Mouse (Mus musculus): Measurements from ENCODE around the gene Gm28036.
A peak's percentile ranks its signal among the peaks of the same experiment; 100 is the strongest.

Gene Gm28036

GRCm38 (mm10) chr2:156080391-156080790, 46.5 kb downstream of the Gm28036 start:
- no peak for DNase-seq

DNA sequence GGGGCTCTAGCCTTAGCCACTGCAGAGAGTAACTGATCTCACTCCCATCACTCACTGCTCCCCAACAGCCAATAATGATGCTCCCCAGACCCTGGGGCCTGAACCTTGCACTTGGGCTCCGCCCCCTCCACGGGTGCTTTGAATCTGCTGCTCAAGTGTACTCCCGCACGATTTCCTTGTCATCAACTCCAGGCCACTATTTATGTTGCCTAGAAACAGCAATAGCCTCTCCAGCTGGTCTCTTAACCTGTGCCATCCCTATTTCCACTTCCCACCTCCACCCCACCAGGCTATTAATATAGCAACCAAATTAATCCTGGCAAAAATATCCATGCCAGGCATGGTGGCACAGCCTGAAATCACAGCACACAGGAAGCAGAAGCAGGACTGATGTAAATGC, 47.2 kb downstream of the Gm28036 start:
- no peak for DNase-seq

DNA sequence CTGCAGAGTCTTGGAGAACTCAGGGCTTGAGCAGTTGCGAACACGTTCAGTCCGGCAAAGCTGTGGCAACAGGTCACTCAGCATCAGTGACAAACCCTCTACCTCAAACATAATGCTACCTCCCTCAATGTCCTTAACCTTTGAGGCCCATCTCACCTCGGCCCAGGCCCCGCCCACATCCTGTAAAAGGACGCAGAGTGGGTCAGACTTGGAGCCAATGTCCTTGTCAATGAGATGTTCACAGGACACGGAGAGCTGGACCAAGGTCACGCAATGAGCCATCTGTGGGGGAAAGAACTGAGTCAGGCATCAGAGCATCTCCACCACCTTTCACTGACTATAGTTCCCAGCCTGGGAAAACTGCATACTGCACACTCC, 47.7 kb downstream of the Gm28036 start:
- no peak for DNase-seq

DNA sequence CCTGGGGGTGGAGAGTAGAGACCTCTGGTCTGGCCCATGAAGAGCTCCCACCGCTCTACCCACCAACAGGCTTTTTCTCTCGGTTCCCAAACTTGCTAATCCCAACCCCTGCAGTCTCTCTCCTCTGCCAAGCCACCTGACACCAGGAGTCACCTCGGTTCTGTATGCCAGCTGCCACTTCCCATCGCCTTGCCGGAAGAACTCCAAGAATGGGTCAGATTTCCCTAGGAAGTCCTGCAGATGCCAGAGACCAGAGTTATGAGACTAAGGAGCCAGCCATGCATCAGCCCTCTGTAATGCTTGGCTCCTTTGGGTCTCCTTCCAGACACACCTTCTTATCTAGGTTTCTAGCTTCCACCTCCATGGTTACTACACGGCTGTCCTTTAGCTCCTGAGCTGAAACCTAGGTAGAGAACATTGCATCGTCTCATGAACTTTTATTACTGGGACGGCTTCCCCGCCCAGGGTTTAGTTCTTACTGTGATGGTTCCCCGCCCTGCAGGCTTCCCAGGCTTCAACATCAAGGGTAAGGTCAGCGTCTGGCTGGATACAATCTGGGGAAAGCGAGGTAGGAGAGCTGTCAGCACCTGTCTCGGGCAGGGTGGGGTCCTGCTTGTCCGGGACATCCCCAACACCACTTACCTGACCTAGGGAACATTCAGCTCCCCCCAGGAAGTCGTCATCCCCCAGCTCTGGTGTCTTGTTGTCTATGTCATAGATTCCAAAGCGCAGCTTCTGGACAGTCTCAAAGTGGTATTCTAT, 48.3 kb downstream of the Gm28036 start:
- no peak for DNase-seq

- no peak for DNase-seq
Observed at GRCm38 (mm10) chr2:156077461-156077860, 49.4 kb downstream of the Gm28036 start.

GRCm38 (mm10) chr2:156073725-156074124, 53.2 kb downstream of the Gm28036 start:
- no peak for DNase-seq

DNA sequence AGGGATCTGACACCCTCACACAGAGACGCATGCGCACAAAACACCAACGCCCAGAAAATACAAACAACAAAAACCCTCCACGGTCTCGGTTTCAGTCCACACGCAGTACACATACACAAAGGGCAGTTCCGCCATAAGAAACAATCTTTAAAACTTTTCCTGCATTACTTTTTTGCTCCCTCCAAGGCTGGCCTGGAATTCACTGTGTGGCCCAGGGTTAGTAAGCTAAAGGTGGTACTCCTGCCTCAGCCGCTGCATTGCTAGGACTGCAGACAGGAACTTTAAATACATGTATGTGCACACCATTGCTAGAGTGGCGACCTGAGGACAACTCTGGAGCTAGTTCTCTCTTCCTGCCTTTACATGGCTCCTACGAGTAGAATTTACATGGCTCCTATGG, 55.7 kb downstream of the Gm28036 start:
- no peak for DNase-seq

GRCm38 (mm10) chr2:156067916-156068315, 59.0 kb downstream of the Gm28036 start:
- peak; percentile 69 for DNase-seq

DNA sequence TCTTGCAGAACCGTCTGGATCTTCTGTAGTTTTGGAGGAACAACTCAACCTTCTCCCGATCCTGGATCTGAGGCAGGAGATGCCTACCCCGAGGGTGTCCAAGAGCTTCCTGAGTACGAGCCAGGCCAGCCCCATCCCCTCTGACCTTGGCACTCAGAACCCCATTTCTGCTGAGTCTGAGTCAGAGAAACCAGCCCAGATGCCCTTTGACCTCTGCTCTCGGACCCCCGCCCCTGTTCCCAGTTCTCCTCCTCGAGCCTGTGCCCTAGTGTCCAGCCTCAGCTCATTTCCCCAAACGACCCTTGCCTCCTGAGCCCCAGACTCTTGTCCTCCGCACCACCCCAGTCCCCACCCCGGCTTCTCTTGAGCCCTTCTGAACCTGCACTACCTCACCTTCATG, 60.8 kb downstream of the Gm28036 start:
- no peak for DNase-seq

DNA sequence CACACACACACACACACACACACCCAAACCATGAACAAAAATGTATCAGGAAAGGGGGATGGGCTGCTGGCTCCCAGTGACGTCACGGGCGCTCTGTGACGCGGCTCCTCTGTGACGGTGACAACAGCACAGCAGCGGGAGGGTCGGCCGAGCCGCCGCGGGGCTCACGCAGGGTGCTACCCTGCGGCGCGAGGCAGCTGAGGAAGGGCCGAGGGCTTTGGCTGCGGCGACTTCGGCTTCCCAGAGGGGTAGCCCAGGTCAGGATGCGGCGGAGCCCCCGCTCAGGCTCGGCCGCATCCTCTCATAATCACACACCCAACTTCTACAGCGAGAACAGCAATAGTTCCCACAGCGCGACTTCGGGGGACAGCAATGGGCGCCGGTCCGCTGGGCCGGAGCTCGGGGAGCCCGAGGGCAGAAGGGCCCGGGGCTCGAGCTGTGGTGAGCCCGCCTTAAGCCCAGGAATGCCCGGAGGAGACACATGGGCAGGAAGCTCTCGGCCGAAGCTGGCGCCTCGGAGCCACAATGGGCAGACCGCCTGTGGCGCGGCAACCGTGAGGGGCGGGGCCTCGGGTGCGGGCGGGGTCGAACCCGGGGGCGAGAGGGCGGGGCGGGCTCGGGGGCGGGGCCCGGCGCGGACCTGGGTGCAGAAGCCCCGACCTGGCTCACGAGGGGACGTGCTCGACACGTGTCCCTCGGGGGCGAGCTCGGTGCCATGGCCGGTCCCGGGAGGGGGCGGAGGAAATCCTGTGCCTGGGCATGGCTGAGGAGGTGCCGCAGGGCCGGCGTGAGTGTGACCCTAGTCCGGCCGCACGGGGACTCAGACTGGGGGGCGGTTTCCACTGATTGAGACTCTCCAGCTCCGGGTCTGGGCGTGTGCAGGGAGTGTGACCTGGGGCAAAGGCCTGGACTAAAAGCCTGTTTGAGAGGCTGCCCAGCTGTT, 61.5 kb downstream of the Gm28036 start, which contains the start of gene Spag4:
TSS of gene Spag4 (plus strand) at position 77 of the 943 bp plus-strand sequence.
- peak; percentile 61 for DNase-seq

DNA sequence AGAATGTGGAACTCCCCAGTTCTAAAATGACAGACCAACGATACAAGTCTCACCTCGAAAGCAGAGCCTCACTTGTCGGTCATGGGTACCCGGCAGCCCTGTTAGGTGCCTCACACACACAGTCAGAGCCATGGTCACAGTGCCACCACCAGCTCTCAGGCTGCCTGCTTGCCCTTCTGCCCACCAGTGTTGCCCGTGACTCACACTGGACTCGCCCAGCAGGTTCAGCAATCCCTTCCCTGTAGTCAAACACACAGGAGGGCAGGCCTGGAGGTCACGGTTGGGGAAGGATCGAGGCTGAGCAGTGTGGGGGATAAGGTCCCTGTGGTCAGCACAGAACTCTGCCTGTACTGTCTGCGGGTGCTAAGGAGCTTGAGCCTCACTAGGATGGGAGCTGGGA, 74.1 kb downstream of the Gm28036 start, which contains the start of gene Fer1l4:
TSS of gene Fer1l4 (minus strand) at position 132 of the 400 bp plus-strand sequence.
- no peak for DNase-seq

GRCm38 (mm10) chr2:156047929-156048328, 79.0 kb downstream of the Gm28036 start:
- no peak for DNase-seq

DNA sequence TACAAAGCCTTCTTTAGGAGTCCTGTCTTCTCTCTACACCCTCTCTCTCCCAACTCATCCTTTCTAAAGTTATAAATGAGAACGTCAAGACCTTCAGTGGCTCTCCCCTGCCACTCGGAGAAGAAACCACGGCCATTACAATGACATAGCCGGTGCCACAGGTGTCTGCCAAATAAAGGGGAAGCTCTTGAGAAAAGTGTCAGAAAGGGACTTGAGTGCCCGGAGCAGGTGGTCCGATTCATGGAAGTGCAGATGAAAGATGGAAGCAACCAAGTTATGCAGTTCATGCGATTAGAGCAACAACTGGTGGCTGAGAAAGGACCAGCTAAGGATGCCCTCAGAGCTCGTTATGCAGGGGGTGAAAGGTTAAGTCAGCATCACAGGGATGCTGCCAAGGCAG, 84.0 kb downstream of the Gm28036 start:
- DNase-seq: no peak

GRCm38 (mm10) chr2:156039390-156039789, 87.5 kb downstream of the Gm28036 start:
- no peak for DNase-seq

GRCm38 (mm10) chr2:156025482-156025881, 101.4 kb downstream of the Gm28036 start:
- DNase-seq: no peak

Measured in cerebellum, adult 8-10 months (tissue).